In the genomic region with DNA sequence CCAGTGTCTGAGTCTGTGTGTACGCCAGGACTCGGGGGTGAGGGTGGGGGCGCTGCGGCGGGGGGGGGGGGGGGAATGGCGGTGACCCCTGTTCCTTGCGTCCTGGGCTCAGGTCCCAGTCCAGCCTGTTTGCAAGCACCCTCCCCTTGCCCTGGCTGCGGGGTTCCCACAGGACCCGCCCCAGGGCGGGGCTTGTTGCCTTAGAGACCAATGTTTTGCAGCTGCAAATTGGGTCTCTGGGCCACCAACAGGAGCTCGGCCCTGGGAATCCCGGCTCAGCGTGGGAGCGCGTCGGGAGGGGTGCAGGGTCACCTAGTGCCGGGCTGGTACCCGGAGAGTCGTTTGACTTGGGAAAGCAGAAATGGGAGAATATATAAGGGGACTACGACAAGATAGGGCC, we compare ENCODE assay signal across 8 mouse cellular contexts. TPM values are rescaled to one million over a fixed set of nuclear protein-coding genes. Genes with fewer than 3 reads are reported as not detected.
DNase-seq lines count a peak whose midpoint lies in the region; ATAC-seq lines count a peak whose summit lies in the region.

No protein-coding gene starts in this region.

- no peaks in the 10 kb centered on the region for H3K36me3 ChIP-seq in embryonic facial prominence, embryonic 13.5 days
- no peaks in the 10 kb centered on the region for H3K36me3 ChIP-seq in liver, embryonic 11.5 days (ENCODE audit: control insufficient read depth, insufficient read depth, low read length)
- H3K36me3 ChIP-seq in stomach, embryonic 15.5 days: no peaks in the 10 kb centered on the region

- peak overlapping the region; percentile 64 for H3K27ac ChIP-seq in embryonic facial prominence, embryonic 13.5 days
- H3K27ac ChIP-seq in liver, embryonic 11.5 days (ENCODE audit: low read depth, low read length): no peak overlapping the region
- H3K27ac ChIP-seq in stomach, embryonic 15.5 days: peak overlapping the region; percentile 82

- peak overlapping the region; percentile 48 for H3K4me3 ChIP-seq in embryonic facial prominence, embryonic 13.5 days
- peak overlapping the region; percentile 43 for H3K4me3 ChIP-seq in liver, embryonic 11.5 days (ENCODE audit: low read depth, low read length)
- H3K4me3 ChIP-seq in stomach, embryonic 15.5 days (replicated peaks): peak overlapping the region; percentile 41

- ATAC-seq in embryonic facial prominence, embryonic 13.5 days (ENCODE audit: insufficient number of reproducible peaks, insufficient read depth, low FRiP score, low TSS enrichment, low read depth): no peak
- ATAC-seq in liver, embryonic 11.5 days (replicated peaks; ENCODE audit: low FRiP score): peak; percentile 75
- ATAC-seq in stomach, embryonic 15.5 days (ENCODE audit: insufficient read depth, low FRiP score, low read depth): peak; percentile 73

- WGBS in embryonic facial prominence, embryonic 13.5 days: under 1% methylated on average over 20 of the region's 20 CpGs
- 2% methylated on average over 19 of the region's 20 CpGs for WGBS in liver, embryonic 11.5 days
- WGBS in stomach, embryonic 15.5 days: under 1% methylated on average over 18 of the region's 20 CpGs

- H3K9ac ChIP-seq in embryonic facial prominence, embryonic 13.5 days: peak overlapping the region; percentile 67
- no peak overlapping the region for H3K9ac ChIP-seq in liver, embryonic 11.5 days (ENCODE audit: low read depth, low read length)
- no peak overlapping the region for H3K9ac ChIP-seq in stomach, embryonic 15.5 days

- DNase-seq in CD4-positive helper T cell, adult 2 months (ENCODE audit: low read depth, low spot score): peak; percentile 88
- peak; percentile 95 for DNase-seq in adrenal gland, postnatal 14 days
- peak; percentile 94 for DNase-seq in heart, adult 8-10 months (ENCODE audit: low spot score)
- peak; percentile 93 for DNase-seq in kidney, adult 18-20 months
- peak; percentile 80 for DNase-seq in liver, embryonic 11.5 days (ENCODE audit: low spot score)
- peak; percentile 81 for DNase-seq in naive thymus-derived CD4-positive, alpha-beta T cell, adult 2 months (ENCODE audit: low read depth)

- peak overlapping the region; percentile 73 for H3K4me2 ChIP-seq in embryonic facial prominence, embryonic 13.5 days
- H3K4me2 ChIP-seq in liver, embryonic 11.5 days: peak overlapping the region; percentile 78
- peak overlapping the region; percentile 70 for H3K4me2 ChIP-seq in stomach, embryonic 15.5 days

- peaks cover 20% of the 10 kb centered on the region for H3K4me1 ChIP-seq in embryonic facial prominence, embryonic 13.5 days
- H3K4me1 ChIP-seq in liver, embryonic 11.5 days (replicated peaks; ENCODE audit: control insufficient read depth, insufficient read depth, low read length): peaks cover 23% of the 10 kb centered on the region
- H3K4me1 ChIP-seq in stomach, embryonic 15.5 days: peaks cover 19% of the 10 kb centered on the region

- H3K27me3 ChIP-seq in embryonic facial prominence, embryonic 13.5 days: peaks cover 5% of the 10 kb centered on the region
- H3K27me3 ChIP-seq in liver, embryonic 11.5 days (replicated peaks; ENCODE audit: control insufficient read depth, insufficient read depth, low read length): peaks cover 23% of the 10 kb centered on the region
- H3K27me3 ChIP-seq in stomach, embryonic 15.5 days (replicated peaks): no peaks in the 10 kb centered on the region

- H3K9me3 ChIP-seq in embryonic facial prominence, embryonic 13.5 days: no peaks in the 10 kb centered on the region
- H3K9me3 ChIP-seq in liver, embryonic 11.5 days (ENCODE audit: control insufficient read depth, low read length): no peaks in the 10 kb centered on the region
- no peaks in the 10 kb centered on the region for H3K9me3 ChIP-seq in stomach, embryonic 15.5 days

RNA-seq across cellular contexts. Expression of a gene that starts 16.5 kb away (rescaled TPM):
- 2.1 and 22.4 TPM in 2 replicates for total RNA-seq in adrenal gland, postnatal 14 days (2021)
- polyA plus RNA-seq in embryonic facial prominence, embryonic 13.5 days (2015; fragmentation: Nextera tagmentation; extraction: Ambion mirVana): 0.06 and 0.23 TPM in 2 replicates
- 1 to 10 TPM; 1.2 to 9.8 (median 5.1) TPM for total RNA-seq in heart, adult 8-10 months (2022)
- 0.07 TPM in 1 of 2 replicates, not detected in the other for polyA plus RNA-seq in liver, embryonic 11.5 days (2014; fragmentation: Nextera tagmentation; extraction: Ambion mirVana)
- 0.12 and 0.17 TPM in 2 replicates for polyA plus RNA-seq in stomach, embryonic 15.5 days (2015; fragmentation: Nextera tagmentation; extraction: Ambion mirVana)

RNA-seq across cellular contexts. Expression of a gene that starts 18.2 kb away (rescaled TPM):
- total RNA-seq in adrenal gland, postnatal 14 days (2021): 37.1 and 46.7 TPM in 2 replicates
- 93.2 and 106 TPM in 2 replicates for polyA plus RNA-seq in embryonic facial prominence, embryonic 13.5 days (2015; fragmentation: Nextera tagmentation; extraction: Ambion mirVana)
- 10 to 100 TPM; 39.8 to 46.9 (median 44.4) TPM for total RNA-seq in heart, adult 8-10 months (2022)
- polyA plus RNA-seq in liver, embryonic 11.5 days (2014; fragmentation: Nextera tagmentation; extraction: Ambion mirVana): 46.4 and 46.8 TPM in 2 replicates
- polyA plus RNA-seq in stomach, embryonic 15.5 days (2015; fragmentation: Nextera tagmentation; extraction: Ambion mirVana): 63.7 and 66.5 TPM in 2 replicates

RNA-seq across cellular contexts. Expression of a gene that starts 32.9 kb away (rescaled TPM):
- total RNA-seq in adrenal gland, postnatal 14 days (2021): 12.2 and 14.5 TPM in 2 replicates
- 29.4 and 30.5 TPM in 2 replicates for polyA plus RNA-seq in embryonic facial prominence, embryonic 13.5 days (2015; fragmentation: Nextera tagmentation; extraction: Ambion mirVana)
- 10 to 100 TPM in 1 of 4 experiments, 1 to 10 TPM in 3; 8.8 to 12.7 (median 9.4) TPM for total RNA-seq in heart, adult 8-10 months (2022)
- 28.7 and 30.2 TPM in 2 replicates for polyA plus RNA-seq in liver, embryonic 11.5 days (2014; fragmentation: Nextera tagmentation; extraction: Ambion mirVana)
- 24.9 and 26.1 TPM in 2 replicates for polyA plus RNA-seq in stomach, embryonic 15.5 days (2015; fragmentation: Nextera tagmentation; extraction: Ambion mirVana)

RNA-seq across cellular contexts. Expression of a gene that starts 33.2 kb away (rescaled TPM):
- total RNA-seq in adrenal gland, postnatal 14 days (2021): 7.3 and 8.3 TPM in 2 replicates
- polyA plus RNA-seq in embryonic facial prominence, embryonic 13.5 days (2015; fragmentation: Nextera tagmentation; extraction: Ambion mirVana): 8.3 and 12.6 TPM in 2 replicates
- total RNA-seq in heart, adult 8-10 months (2022): 10 to 100 TPM; 31.6 to 66.7 (median 47.6) TPM
- polyA plus RNA-seq in liver, embryonic 11.5 days (2014; fragmentation: Nextera tagmentation; extraction: Ambion mirVana): 3.9 and 4.2 TPM in 2 replicates
- polyA plus RNA-seq in stomach, embryonic 15.5 days (2015; fragmentation: Nextera tagmentation; extraction: Ambion mirVana): 7.8 and 8.9 TPM in 2 replicates

RNA-seq across cellular contexts. Expression of a gene that starts 43.9 kb away (rescaled TPM):
- total RNA-seq in adrenal gland, postnatal 14 days (2021): 6.0 and 7.9 TPM in 2 replicates
- polyA plus RNA-seq in embryonic facial prominence, embryonic 13.5 days (2015; fragmentation: Nextera tagmentation; extraction: Ambion mirVana): 10.2 and 11.7 TPM in 2 replicates
- 100 to 1,000 TPM; 137 to 160 (median 149) TPM for total RNA-seq in heart, adult 8-10 months (2022)
- 8.2 and 11.1 TPM in 2 replicates for polyA plus RNA-seq in liver, embryonic 11.5 days (2014; fragmentation: Nextera tagmentation; extraction: Ambion mirVana)
- polyA plus RNA-seq in stomach, embryonic 15.5 days (2015; fragmentation: Nextera tagmentation; extraction: Ambion mirVana): 10.6 and 13.9 TPM in 2 replicates
